Mouse (Mus musculus) A20 (cell line): Measurements from ENCODE around the gene Gk.
A peak's percentile ranks its signal among the peaks of the same experiment; 100 is the strongest.

ENCODE experiments used
- DNase-seq: peaks from one replicate; pipeline ENCODE4 v3.0.0-alpha.2; 2011; ENCODE audit warnings: low read depth, low spot score

The Gk gene

GRCm38 (mm10) chrX:85776544-85777087 is at the start of gene Gk:
Gk (minus strand) TSS chrX:85776819.
- peak; percentile 95 for DNase-seq

DNA sequence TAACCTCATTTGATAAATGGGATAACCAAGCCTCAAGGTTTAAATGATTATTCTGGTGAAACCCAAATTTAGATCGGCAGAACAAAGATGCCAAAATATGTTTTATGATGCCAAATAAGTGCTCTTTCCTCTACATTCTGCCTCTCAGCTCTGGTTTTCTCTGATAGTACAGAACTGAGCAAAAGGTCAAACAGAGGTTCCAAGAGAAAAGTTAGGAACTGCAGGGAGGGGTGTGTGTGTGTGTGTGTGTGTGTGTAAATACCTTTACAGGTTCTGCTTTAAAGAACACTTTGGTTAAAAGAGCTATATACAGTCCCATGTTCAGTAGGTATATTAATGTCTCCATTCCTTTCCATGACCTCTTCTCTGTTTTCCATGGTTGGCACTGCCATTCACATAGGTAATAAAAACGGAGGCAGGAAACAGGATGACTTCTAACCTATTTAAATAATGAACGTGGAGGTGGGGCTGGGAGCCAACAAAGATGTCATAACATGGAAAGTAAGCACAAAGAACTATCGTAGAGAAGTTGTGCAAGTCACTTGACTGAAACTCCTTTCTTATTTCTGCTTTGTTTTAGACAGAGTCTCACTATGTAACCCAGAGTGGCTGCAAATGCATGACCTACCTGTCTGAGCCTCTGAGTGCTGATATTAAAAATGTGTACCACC is 28.2 kb upstream of the Gk start:
- DNase-seq: no peak

GRCm38 (mm10) chrX:85803006-85803405 is 26.4 kb upstream of the Gk start:
- DNase-seq: no peak

- DNase-seq: no peak
Measured at GRCm38 (mm10) chrX:85797449-85797848, 20.8 kb upstream of the Gk start.

- no peak for DNase-seq
Measured at GRCm38 (mm10) chrX:85778346-85778745, 1.7 kb upstream of the Gk start.

DNA sequence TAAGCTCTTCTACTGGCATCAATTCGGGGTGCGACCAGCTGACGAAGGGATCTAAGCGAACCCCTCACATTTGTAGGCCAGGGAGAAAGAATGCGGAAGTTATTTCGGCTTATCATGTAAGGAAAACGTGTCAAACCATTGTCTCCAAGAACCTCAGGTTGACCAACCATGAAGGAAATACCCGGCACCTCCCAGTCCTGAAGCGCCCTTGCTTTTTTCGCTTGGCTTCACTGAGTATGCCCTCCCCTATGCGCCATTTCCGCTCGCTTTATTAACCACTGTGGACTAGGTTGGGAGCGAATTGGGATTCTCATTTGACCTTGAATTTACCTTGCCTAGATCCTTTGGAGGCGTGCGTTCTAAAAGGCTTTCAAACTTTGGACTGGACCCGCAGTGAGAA is 522 bp upstream of the Gk start:
- no peak for DNase-seq

DNA sequence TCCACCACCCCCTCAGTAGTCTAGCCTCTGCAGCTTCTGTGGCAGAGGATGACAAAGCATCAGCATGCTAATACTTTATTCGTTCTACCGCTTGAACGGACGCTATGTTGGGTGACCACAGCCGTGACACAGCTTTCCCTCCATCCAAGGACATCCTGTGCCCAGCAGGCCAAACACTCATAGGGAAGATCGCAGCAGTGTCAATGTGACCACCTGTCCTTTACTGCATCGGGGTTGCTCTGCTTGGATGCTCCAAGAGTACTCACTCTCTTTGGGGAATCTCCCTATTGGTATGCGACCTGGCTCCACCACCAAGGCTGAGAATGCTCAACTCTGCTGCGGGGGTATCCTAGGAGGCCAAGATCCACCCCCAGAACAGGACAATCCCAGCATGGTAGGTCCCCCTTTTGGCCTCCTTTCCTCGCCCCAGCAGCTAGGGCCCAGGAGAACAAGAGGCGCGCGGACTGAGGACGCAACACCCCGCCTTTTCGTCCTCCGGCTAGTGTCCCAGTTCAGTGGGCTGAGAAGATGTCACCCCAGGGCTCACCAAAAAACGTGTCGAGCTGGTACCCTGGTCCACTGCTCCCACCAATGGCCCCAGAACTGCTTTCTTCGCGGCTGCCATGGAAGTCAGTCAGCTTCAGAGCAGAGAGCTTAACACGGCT is 608 bp downstream of the Gk start:
- DNase-seq: no peak

GRCm38 (mm10) chrX:85771303-85771702 is 5.3 kb downstream of the Gk start:
- no peak for DNase-seq

DNA sequence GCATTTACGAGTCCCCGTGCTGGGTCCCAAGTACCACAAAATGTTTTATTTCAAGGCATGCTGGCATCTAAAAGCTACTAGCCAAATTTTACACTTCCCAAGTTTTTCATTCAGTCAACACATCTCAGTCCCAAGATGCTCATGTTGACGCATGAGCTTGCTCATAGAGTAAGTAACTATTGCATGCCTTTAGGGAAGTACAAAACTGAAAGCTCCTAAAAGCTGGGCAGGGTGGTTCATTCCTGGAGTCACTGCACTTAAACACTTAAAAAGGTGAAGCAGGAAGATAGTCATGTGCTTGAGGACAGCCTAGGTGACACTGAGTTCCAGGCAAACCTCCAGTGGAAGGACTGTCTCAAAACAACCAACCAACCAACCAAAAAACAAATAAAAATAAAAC is 5.9 kb downstream of the Gk start:
- peak; percentile 14 for DNase-seq

- DNase-seq: no peak
Measured at GRCm38 (mm10) chrX:85768578-85768977, 8.0 kb downstream of the Gk start.

DNA sequence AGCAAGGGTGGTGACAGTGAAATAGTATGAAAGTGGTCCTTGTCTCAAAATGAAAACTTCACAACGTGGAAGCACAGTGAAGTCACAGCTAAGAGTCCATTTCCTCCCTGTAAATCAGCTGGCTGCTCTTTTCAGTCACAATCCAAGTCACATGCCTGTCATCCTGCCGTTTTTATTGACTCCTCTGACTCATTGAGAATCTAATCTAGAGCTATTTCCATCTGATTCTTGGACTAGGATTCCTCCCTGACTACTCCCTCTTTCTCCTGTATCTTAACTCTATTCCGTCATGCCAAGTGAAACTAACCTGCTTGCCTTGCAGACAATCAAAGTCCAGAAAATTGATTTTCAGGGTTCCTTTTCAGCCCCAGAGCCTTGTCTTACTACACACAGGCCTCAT is 20.6 kb downstream of the Gk start:
- DNase-seq: no peak

GRCm38 (mm10) chrX:85743837-85744236 is 32.8 kb downstream of the Gk start:
- no peak for DNase-seq

DNA sequence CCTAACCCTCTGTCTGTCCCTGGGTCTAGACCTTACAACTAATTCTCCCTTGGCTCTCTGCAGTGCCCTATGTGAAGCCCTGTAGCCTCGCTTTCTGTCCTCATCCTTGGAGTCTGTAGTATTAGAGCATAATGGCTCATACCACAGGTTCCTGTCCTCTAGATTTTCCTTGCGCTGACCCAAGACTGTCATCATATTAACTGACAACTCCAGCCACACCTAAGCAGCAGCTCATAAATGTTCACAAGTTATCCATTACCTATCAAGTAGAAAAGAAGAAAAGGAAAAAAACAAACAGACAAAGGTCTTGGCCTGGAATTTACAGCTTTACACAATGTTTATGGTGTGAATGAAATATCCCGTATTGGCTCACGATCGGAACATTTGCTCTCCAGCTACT is 43.4 kb downstream of the Gk start:
- DNase-seq: no peak

DNA sequence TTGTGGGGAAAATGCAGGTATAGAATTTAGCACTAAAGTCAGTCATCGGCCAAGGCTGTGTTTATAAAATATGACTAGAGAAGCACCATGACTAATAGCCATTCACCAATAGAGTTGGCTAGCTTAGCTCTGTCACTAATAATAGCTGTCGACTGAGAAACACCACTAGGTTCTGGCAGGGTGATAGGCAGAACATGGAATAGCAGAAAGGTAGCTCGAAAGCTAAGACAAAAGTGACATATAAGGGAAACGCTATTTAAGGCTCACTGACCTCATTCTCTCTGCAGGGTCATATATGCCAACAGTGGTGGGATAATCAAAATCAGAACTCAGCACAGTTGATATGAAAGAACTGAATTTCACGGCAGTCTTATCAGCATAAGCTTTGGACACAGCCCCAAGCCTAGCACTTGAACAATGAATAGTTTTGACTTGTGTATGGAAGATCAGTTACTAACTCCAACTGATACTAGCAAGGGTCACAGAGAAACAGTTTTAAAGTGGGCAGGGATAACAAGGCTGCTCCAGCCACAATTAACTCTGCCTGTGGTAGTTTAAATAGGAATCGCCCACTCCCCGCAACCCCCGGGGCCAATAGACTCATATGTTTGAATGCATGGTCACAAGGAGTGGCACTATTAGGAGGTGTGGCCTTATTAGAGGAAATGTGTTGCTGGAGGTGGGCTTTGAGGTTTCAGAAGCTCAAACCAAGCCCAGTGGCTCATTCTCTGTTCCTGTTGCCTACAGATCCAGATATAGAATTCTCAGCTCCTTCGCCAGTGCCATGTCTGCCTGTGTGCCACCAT is 45.3 kb downstream of the Gk start:
- no peak for DNase-seq

DNA sequence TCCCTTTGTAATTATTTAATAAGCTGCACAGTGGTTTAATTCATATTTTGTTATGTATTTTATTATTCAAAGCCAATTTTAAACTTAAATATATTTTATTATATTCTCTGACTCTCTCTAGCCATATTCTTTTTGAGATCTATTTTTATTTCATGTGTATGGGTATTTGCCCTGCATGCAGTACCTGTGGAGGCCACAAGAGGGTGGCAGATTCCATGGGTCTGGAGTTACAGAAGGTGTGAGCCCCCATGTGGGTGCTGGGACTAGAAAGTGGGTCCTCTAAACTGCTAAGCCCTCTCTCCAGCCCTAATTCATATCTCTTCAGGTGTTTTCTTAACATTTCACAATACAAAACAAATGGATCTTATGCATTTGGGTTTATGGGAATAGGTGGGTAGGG is 55.4 kb downstream of the Gk start:
- peak; percentile 26 for DNase-seq

DNA sequence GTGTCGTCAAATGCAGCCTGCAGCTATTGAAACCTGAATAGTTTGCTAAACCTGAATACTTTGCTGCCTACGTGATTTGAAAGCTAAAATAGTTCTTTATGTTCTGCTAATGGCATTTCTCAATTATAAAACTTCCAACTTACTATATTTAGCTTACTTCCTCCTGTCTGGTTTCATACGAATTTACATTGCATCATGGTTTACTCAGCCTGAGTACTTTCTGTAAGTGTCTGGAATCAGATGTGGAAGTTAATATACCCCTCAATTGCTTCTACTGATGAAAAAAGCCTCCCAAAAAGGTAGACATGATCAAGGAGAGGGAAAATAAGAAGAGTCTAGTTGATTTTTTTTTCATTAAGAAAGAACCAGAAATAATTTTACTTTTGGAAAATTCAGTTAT is 66.2 kb downstream of the Gk start:
- no peak for DNase-seq

GRCm38 (mm10) chrX:85705715-85706114 is 70.9 kb downstream of the Gk start:
- no peak for DNase-seq

GRCm38 (mm10) chrX:85683723-85684122 is 92.9 kb downstream of the Gk start:
- DNase-seq: no peak

GRCm38 (mm10) chrX:85682125-85682524 is 94.5 kb downstream of the Gk start:
- DNase-seq: no peak

- DNase-seq: peak; percentile 50
Measured at GRCm38 (mm10) chrX:85676808-85677207, 99.8 kb downstream of the Gk start.
